Mouse (Mus musculus): ENCODE results near the gene Bbx. TPM values are rescaled to one million over a fixed set of nuclear protein-coding genes. Genes with fewer than 3 reads are reported as not detected.

The Bbx gene
- polyA plus RNA-seq, 1 experiment, result 7.2 TPM

GRCm38 (mm10) chr16:50160418-50161271 lies 271.5 kb downstream of the Bbx start:
- WGBS, result 96% methylated on average over 11 of the region's 11 CpGs
- no peaks in the 10 kb centered on the region for H3K4me1 ChIP-seq (replicated peaks; ENCODE audit: control insufficient read depth, insufficient read depth, low read length)
- TF ChIP-seq POLR2A (IDR thresholded peaks at IDR 0.05; ENCODE audit: control insufficient read depth, extremely low read depth, insufficient read depth, low read length, poor library complexity) (no peak), CTCF (IDR thresholded peaks at IDR 0.05; ENCODE audit: borderline replicate concordance, control insufficient read depth, extremely low read depth, insufficient read depth, low read length, poor library complexity) (no peak)
- H3K4me3 ChIP-seq (ENCODE audit: control insufficient read depth, insufficient read depth, low read length), result no peak overlapping the region
- no peak overlapping the region for H3K27ac ChIP-seq (ENCODE audit: control insufficient read depth, insufficient read depth, low read length)
- no peaks in the 10 kb centered on the region for H3K27me3 ChIP-seq (ENCODE audit: control insufficient read depth, insufficient read depth, low read length)
- no peaks in the 10 kb centered on the region for H3K36me3 ChIP-seq (ENCODE audit: control insufficient read depth, insufficient read depth, low read length)
- DNase-seq, result no peak

- H3K4me3 ChIP-seq (ENCODE audit: control insufficient read depth, insufficient read depth, low read length), result no peak overlapping the region
- 97% methylated on average over 5 of the region's 5 CpGs for WGBS
- DNase-seq, result no peak
- H3K4me1 ChIP-seq (replicated peaks; ENCODE audit: control insufficient read depth, insufficient read depth, low read length), result no peaks in the 10 kb centered on the region
- no peak overlapping the region for H3K27ac ChIP-seq (ENCODE audit: control insufficient read depth, insufficient read depth, low read length)
- TF ChIP-seq CTCF (IDR thresholded peaks at IDR 0.05; ENCODE audit: borderline replicate concordance, control insufficient read depth, extremely low read depth, insufficient read depth, low read length, poor library complexity) (no peak), POLR2A (IDR thresholded peaks at IDR 0.05; ENCODE audit: control insufficient read depth, extremely low read depth, insufficient read depth, low read length, poor library complexity) (no peak)
- no peaks in the 10 kb centered on the region for H3K27me3 ChIP-seq (ENCODE audit: control insufficient read depth, insufficient read depth, low read length)
- H3K36me3 ChIP-seq (ENCODE audit: control insufficient read depth, insufficient read depth, low read length), result no peaks in the 10 kb centered on the region
Measured at GRCm38 (mm10) chr16:50158546-50158945, 273.6 kb downstream of the Bbx start.

DNA sequence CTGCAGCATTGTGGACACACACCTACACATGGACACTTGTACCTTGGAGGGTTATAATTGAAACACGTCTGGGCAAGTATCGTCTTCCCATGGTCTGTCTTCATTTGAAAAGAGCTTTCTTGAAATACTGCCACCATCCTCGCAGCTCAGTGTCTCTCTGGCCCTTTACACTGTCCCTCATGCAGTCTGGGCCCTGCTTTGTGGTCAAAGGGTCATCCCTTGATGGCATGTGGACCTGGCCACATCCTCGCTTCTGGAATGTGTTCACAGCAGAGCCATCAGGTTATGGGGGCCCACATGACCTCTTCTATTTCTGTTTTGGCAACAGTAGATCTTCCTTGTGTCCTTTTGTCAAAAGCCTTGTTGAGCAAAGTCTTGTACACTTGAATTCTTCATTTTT lies 282.6 kb downstream of the Bbx start:
- Histone ChIP-seq H3K4me1 (replicated peaks; ENCODE audit: control insufficient read depth, insufficient read depth, low read length) (no peaks in the 10 kb centered on the region), H3K27ac (ENCODE audit: control insufficient read depth, insufficient read depth, low read length) (no peak overlapping the region)

DNA sequence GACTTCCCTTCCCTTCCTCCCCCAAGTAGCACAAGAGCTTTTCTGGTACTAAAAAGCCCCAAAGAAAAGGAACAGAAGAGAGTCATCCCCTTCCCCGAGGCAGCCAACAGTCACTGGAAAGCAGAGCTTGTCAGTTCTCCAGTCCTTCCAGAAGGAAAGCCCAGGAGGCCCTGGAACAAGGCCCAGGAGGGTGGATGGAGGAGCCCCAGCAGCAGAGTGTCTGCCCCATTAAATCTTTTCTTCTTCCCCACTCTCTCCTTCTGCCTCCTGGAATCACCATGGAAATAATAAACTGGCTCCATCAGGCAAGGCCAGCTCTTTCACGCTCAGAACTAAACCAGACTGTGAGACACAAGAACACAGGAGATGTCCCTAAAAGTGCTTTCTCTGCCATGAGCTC lies 284.3 kb downstream of the Bbx start:
- Histone ChIP-seq H3K27me3 (ENCODE audit: control insufficient read depth, insufficient read depth, low read length) (no peaks in the 10 kb centered on the region), H3K4me1 (replicated peaks; ENCODE audit: control insufficient read depth, insufficient read depth, low read length) (no peaks in the 10 kb centered on the region), H3K36me3 (ENCODE audit: control insufficient read depth, insufficient read depth, low read length) (no peaks in the 10 kb centered on the region), H3K27ac (ENCODE audit: control insufficient read depth, insufficient read depth, low read length) (no peak overlapping the region), H3K4me3 (ENCODE audit: control insufficient read depth, insufficient read depth, low read length) (no peak overlapping the region)
- 94% methylated on average over 2 of the region's 2 CpGs for WGBS
- TF ChIP-seq CTCF (IDR thresholded peaks at IDR 0.05; ENCODE audit: borderline replicate concordance, control insufficient read depth, extremely low read depth, insufficient read depth, low read length, poor library complexity) (no peak), POLR2A (IDR thresholded peaks at IDR 0.05; ENCODE audit: control insufficient read depth, extremely low read depth, insufficient read depth, low read length, poor library complexity) (no peak)
- DNase-seq, result no peak

More for the DNA sequence above, 282.6 kb downstream of the Bbx start:
- DNase-seq, result no peak
- Histone ChIP-seq H3K36me3 (ENCODE audit: control insufficient read depth, insufficient read depth, low read length) (no peaks in the 10 kb centered on the region), H3K4me3 (ENCODE audit: control insufficient read depth, insufficient read depth, low read length) (no peak overlapping the region), H3K27me3 (ENCODE audit: control insufficient read depth, insufficient read depth, low read length) (no peaks in the 10 kb centered on the region)
- WGBS, result 94% methylated on average over 4 of the region's 4 CpGs
- no peak for TF ChIP-seq POLR2A (IDR thresholded peaks at IDR 0.05; ENCODE audit: control insufficient read depth, extremely low read depth, insufficient read depth, low read length, poor library complexity)
- TF ChIP-seq CTCF (IDR thresholded peaks at IDR 0.05; ENCODE audit: borderline replicate concordance, control insufficient read depth, extremely low read depth, insufficient read depth, low read length, poor library complexity), result no peak

Other genes with a start within 250 kb of the Bbx start
- not detected in 2 replicates for gene Ccdc54, start 158.8 kb upstream of the Bbx start, polyA plus RNA-seq (2012; rRNA removed)